Mouse (Mus musculus) MEL (cell line): ENCODE results near the gene Dnah17. TPM values are rescaled to one million over a fixed set of nuclear protein-coding genes. Genes with fewer than 3 reads are reported as not detected.

Experiments
- DNase-seq: peaks from one replicate; pipeline ENCODE4 v3.0.0; 2011; ENCODE audit warnings: low read depth, low spot score
- H3K27ac ChIP-seq: 2 replicates; pipeline ENCODE4 v1.5.1; 2012; ENCODE audit warnings: low read depth, mild to moderate bottlenecking, control low read depth, low read length, moderate library complexity; ENCODE audit not compliant: control insufficient read depth
- H3K27me3 ChIP-seq, 2 experiments: fragments of 150-350 bp in 1 of 2; sonication (generic) in 1 of 2; 2 replicates each; pipeline ENCODE4 v1.6.1; 2012; ENCODE audit warnings: low read length in 2 of 2, mild to moderate bottlenecking in 2 of 2, improper control_type of control experiment in 1 of 2, moderate library complexity in 1 of 2; ENCODE audit not compliant: insufficient read depth in 2 of 2, control insufficient read depth in 1 of 2
- H3K36me3 ChIP-seq, 2 experiments: 2 replicates each; pipeline ENCODE4 v1.6.1; 2012 to 2014; ENCODE audit warnings: low read length in 2 of 2, improper control_type of control experiment in 1 of 2, inconsistent platforms in 1 of 2, mild to moderate bottlenecking in 1 of 2; ENCODE audit not compliant: insufficient read depth in 2 of 2, control insufficient read depth in 1 of 2
- H3K4me1 ChIP-seq, 2 experiments: fragments of 150-350 bp in 1 of 2; sonication (generic) in 1 of 2; 2 replicates each; pipeline ENCODE4 v1.6.1; 2012; ENCODE audit warnings: low read length in 2 of 2, improper control_type of control experiment in 1 of 2, mild to moderate bottlenecking in 1 of 2; ENCODE audit not compliant: insufficient read depth in 2 of 2, control insufficient read depth in 1 of 2
- H3K4me3 ChIP-seq, 2 experiments: fragments of 150-350 bp in 1 of 2; sonication (generic) in 1 of 2; 2 replicates each; pipeline ENCODE4 v1.5.1; 2012; ENCODE audit warnings: low read depth in 2 of 2, low read length in 2 of 2, mild to moderate bottlenecking in 2 of 2, moderate library complexity in 2 of 2, control low read depth in 1 of 2, improper control_type of control experiment in 1 of 2; ENCODE audit not compliant: control insufficient read depth in 1 of 2, insufficient read depth in 1 of 2
- H3K79me2 ChIP-seq: 2 replicates; pipeline ENCODE4 v1.6.1; 2012; ENCODE audit warnings: mild to moderate bottlenecking, low read length, moderate library complexity; ENCODE audit not compliant: control insufficient read depth, poor library complexity, insufficient read depth
- H3K9ac ChIP-seq: 2 replicates; pipeline ENCODE4 v1.6.1; 2012; ENCODE audit warnings: low read depth, mild to moderate bottlenecking, control low read depth, low read length, moderate library complexity; ENCODE audit not compliant: control insufficient read depth, poor library complexity, severe bottlenecking
- H3K9me3 ChIP-seq: fragments of 150-350 bp; sonication (generic); replicated peaks from 2 replicates; pipeline ENCODE4 v1.6.1; 2012; ENCODE audit warnings: mild to moderate bottlenecking, low read length, improper control_type of control experiment, moderate library complexity; ENCODE audit not compliant: insufficient read depth
- CTCF ChIP-seq, 3 experiments: IDR thresholded peaks in 2 of 3; conservative IDR thresholded peaks in 1 of 3; 2 replicates each; pipeline ENCODE4 v1.5.1; 2011 to 2012; ENCODE audit warnings: low read length in 3 of 3, low read depth in 2 of 3, mild to moderate bottlenecking in 2 of 3, improper control_type of control experiment in 1 of 3, inconsistent platforms in 1 of 3, mixed read lengths in 1 of 3, moderate library complexity in 1 of 3; ENCODE audit not compliant: control insufficient read depth in 1 of 3, insufficient read depth in 1 of 3, poor library complexity in 1 of 3, severe bottlenecking in 1 of 3
- E2F4 ChIP-seq: IDR thresholded peaks from 2 replicates; pipeline ENCODE4 v1.6.1; 2011; ENCODE audit warnings: low read depth, low read length, improper control_type of control experiment, borderline replicate concordance
- ELF1 ChIP-seq: IDR thresholded peaks from 2 replicates; pipeline ENCODE4 v1.6.1; 2014; ENCODE audit warnings: low read depth, mild to moderate bottlenecking, inconsistent platforms, low read length, improper control_type of control experiment, moderate library complexity
- EP300 ChIP-seq, 2 experiments: IDR thresholded peaks; 2 replicates each; pipeline ENCODE4 v1.6.1; 2011; ENCODE audit warnings: improper control_type of control experiment in 2 of 2, low read length in 2 of 2, low read depth in 1 of 2, mild to moderate bottlenecking in 1 of 2
- KAT2A ChIP-seq: conservative IDR thresholded peaks from 2 replicates; pipeline ENCODE4 v1.6.1; 2012; ENCODE audit warnings: low read depth, low read length, improper control_type of control experiment, inconsistent platforms
- MAFK ChIP-seq: IDR thresholded peaks from 2 replicates; pipeline ENCODE4 v1.6.1; 2011; ENCODE audit warnings: low read depth, mild to moderate bottlenecking, low read length, improper control_type of control experiment, borderline replicate concordance
- MAX ChIP-seq: IDR thresholded peaks from 2 replicates; pipeline ENCODE4 v1.6.1; 2011; ENCODE audit warnings: low read length, improper control_type of control experiment
- MAZ ChIP-seq: IDR thresholded peaks from 2 replicates; pipeline ENCODE4 v1.6.1; 2012; ENCODE audit warnings: low read depth, mild to moderate bottlenecking, inconsistent platforms, low read length, improper control_type of control experiment
- MYB ChIP-seq: IDR thresholded peaks from 2 replicates; pipeline ENCODE4 v1.6.1; 2011; ENCODE audit warnings: mild to moderate bottlenecking, low read depth, low read length, improper control_type of control experiment
- MYC ChIP-seq: IDR thresholded peaks from 2 replicates; pipeline ENCODE4 v1.6.1; 2011; ENCODE audit warnings: low read depth, mild to moderate bottlenecking, low read length, improper control_type of control experiment, moderate library complexity
- POLR2A ChIP-seq, 2 experiments: IDR thresholded peaks; 2 replicates each; pipeline ENCODE4 v1.6.1; 2011 to 2012; ENCODE audit warnings: low read length in 2 of 2, mild to moderate bottlenecking in 2 of 2, control low read depth in 1 of 2, improper control_type of control experiment in 1 of 2, low read depth in 1 of 2, moderate library complexity in 1 of 2; ENCODE audit not compliant: control insufficient read depth in 1 of 2, insufficient read depth in 1 of 2, poor library complexity in 1 of 2
- RAD21 ChIP-seq: IDR thresholded peaks from 2 replicates; pipeline ENCODE4 v1.6.1; 2011; ENCODE audit warnings: mild to moderate bottlenecking, low read depth, low read length, improper control_type of control experiment
- RCOR1 ChIP-seq: IDR thresholded peaks from 2 replicates; pipeline ENCODE4 v1.6.1; 2012; ENCODE audit warnings: low read depth, mild to moderate bottlenecking, inconsistent platforms, low read length, improper control_type of control experiment
- SIN3A ChIP-seq: IDR thresholded peaks from 2 replicates; pipeline ENCODE4 v1.6.1; 2012; ENCODE audit warnings: low read length, improper control_type of control experiment, inconsistent platforms
- TBP ChIP-seq: IDR thresholded peaks from 2 replicates; pipeline ENCODE4 v1.8.0; 2011; ENCODE audit warnings: low read depth, low read length, improper control_type of control experiment
- TCF12 ChIP-seq: IDR thresholded peaks from 2 replicates; pipeline ENCODE4 v1.6.1; 2014; ENCODE audit warnings: low read depth, mild to moderate bottlenecking, inconsistent platforms, low read length, improper control_type of control experiment, moderate library complexity
- UBTF ChIP-seq: IDR thresholded peaks from 2 replicates; pipeline ENCODE4 v1.6.1; 2012; ENCODE audit warnings: low read depth, mild to moderate bottlenecking, inconsistent platforms, low read length, improper control_type of control experiment, moderate library complexity, borderline replicate concordance; ENCODE audit not compliant: insufficient read depth
- USF1 ChIP-seq: IDR thresholded peaks from 2 replicates; pipeline ENCODE4 v1.6.1; 2014; ENCODE audit warnings: low read depth, mild to moderate bottlenecking, inconsistent platforms, low read length, improper control_type of control experiment, moderate library complexity
- USF2 ChIP-seq, 2 experiments: IDR thresholded peaks; 2 replicates each; pipeline ENCODE4 v1.6.1; 2011 to 2012; ENCODE audit warnings: improper control_type of control experiment in 2 of 2, low read length in 2 of 2, borderline replicate concordance in 1 of 2, inconsistent platforms in 1 of 2, low read depth in 1 of 2, mild to moderate bottlenecking in 1 of 2; ENCODE audit not compliant: insufficient read depth in 1 of 2
- ZMIZ1 ChIP-seq: IDR thresholded peaks from 2 replicates; pipeline ENCODE4 v1.6.1; 2012; ENCODE audit warnings: low read depth, mild to moderate bottlenecking, inconsistent platforms, low read length, improper control_type of control experiment, moderate library complexity
- ZNF384 ChIP-seq: IDR thresholded peaks from 2 replicates; pipeline ENCODE4 v1.6.1; 2012; ENCODE audit warnings: low read depth, mild to moderate bottlenecking, inconsistent platforms, low read length, improper control_type of control experiment
- polyA plus RNA-seq, 2 experiments: library from polyadenylated mRNA; stranded (reverse) in 1 of 2; unstranded in 1 of 2; fragments of >175 nt in 1 of 2; fragments of >200 nt in 1 of 2; gene quantifications; 2 replicates each; pipeline versions ENCODE4 v1.2.1 to v1.2.4; 2012; ENCODE audit warnings: low replicate concordance in 2 of 2, low read depth in 1 of 2; ENCODE audit not compliant: insufficient read length in 2 of 2, insufficient read depth in 1 of 2, missing spikeins in 1 of 2
- total RNA-seq: library from RNA; depleted of rRNA; stranded (reverse); fragments of 300-350 nt; gene quantifications from 2 replicates; pipeline ENCODE4 v1.2.3, GENCODE M21; 2012

Dnah17 gene
- total and polyA plus RNA-seq, 3 experiments: 0.04 to 0.21 TPM; not detected in 1

DNA sequence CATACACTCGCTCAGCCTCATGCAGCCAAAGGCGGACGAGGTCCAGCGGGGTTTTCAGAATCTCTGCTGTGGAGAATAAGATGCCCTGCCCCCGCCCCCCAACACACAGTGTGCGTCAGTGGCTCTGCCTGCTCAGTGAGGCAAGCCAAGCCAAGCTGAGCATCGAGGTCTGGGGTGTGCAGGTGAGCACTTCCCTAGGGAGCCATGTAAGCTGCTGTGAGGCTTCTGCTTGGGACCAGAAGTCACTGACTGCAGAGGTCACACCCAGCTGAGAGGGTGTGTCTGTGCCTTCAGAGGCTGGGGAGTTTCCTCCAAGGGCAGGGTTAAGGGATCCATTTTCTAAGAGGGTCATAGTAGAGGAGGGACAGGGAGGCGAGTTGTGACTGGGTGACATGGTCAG, 62.8 kb downstream of the Dnah17 start:
- TF ChIP-seq RCOR1 (no peak), MAX (no peak), EP300 (IDR thresholded peaks at IDR 0.05; ENCODE audit: low read depth in 1 of 2, low read length in 2 of 2) (no peak), POLR2A (IDR thresholded peaks at IDR 0.05; ENCODE audit: control insufficient read depth in 1 of 2, insufficient read depth in 1 of 2, low read depth in 1 of 2, low read length in 2 of 2, poor library complexity in 1 of 2) (no peak), MYB (no peak), USF2 (IDR thresholded peaks at IDR 0.05; ENCODE audit: borderline replicate concordance in 1 of 2, insufficient read depth in 1 of 2, low read depth in 1 of 2, low read length in 2 of 2) (no peak), MAFK (no peak), KAT2A (no peak), E2F4 (no peak), CTCF (IDR thresholded peaks at IDR 0.05 in 2 of 3, conservative IDR thresholded peaks at IDR 0.05 in 1 of 3; ENCODE audit: control insufficient read depth in 1 of 3, insufficient read depth in 1 of 3, low read depth in 2 of 3, low read length in 3 of 3, poor library complexity in 1 of 3, severe bottlenecking in 1 of 3) (no peak), ELF1 (no peak), RAD21 (no peak), SIN3A (no peak), USF1 (no peak), MYC (no peak), TBP (no peak), UBTF (no peak), MAZ (no peak), ZNF384 (no peak)
- DNase-seq: no peak
- no peaks in the 10 kb centered on the region for H3K27me3 ChIP-seq
- H3K4me1 ChIP-seq: no peaks in the 10 kb centered on the region
- H3K9me3 ChIP-seq: no peaks in the 10 kb centered on the region
- no peak overlapping the region for H3K27ac ChIP-seq
- H3K79me2 ChIP-seq: no peaks in the 10 kb centered on the region
- H3K4me3 ChIP-seq: no peak overlapping the region
- H3K36me3 ChIP-seq: no peaks in the 10 kb centered on the region
- H3K9ac ChIP-seq: no peak overlapping the region

DNA sequence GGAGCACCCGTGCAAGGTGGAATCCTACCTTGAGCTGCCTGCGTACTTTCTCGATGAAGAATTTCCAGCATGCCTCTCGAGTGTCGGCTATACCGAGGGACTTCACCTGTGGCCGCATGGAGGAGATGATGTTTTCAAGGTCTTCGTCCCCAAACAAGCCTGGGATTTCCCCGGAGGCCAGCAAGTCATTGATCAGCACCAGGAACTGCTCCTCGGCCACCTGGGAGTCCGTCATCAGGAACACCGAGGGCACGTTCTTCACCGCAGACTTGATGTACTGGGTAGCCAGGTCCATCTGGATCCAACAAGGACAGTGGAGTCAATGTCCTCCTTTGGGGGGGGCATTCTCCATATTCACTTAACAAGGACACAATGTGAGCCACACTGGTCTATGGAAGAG, 70.4 kb downstream of the Dnah17 start:
- no peaks in the 10 kb centered on the region for H3K36me3 ChIP-seq
- TF ChIP-seq ZMIZ1 (no peak), EP300 (IDR thresholded peaks at IDR 0.05; ENCODE audit: low read depth in 1 of 2, low read length in 2 of 2) (no peak), TCF12 (no peak)
- no peak overlapping the region for H3K4me3 ChIP-seq
- H3K27me3 ChIP-seq: no peaks in the 10 kb centered on the region
- no peak overlapping the region for H3K9ac ChIP-seq
- no peaks in the 10 kb centered on the region for H3K79me2 ChIP-seq
- H3K4me1 ChIP-seq: no peaks in the 10 kb centered on the region
- H3K9me3 ChIP-seq: no peaks in the 10 kb centered on the region
- H3K27ac ChIP-seq: no peak overlapping the region
- DNase-seq: no peak
